Mouse (Mus musculus): ENCODE measurements at regions not wholly inside any gene's neighbourhood (a gene's known extent, or its start where the extent isn't known, plus 50 kb on each side); places are given as distances from the start of the nearest gene placed in this dataset.

DNA sequence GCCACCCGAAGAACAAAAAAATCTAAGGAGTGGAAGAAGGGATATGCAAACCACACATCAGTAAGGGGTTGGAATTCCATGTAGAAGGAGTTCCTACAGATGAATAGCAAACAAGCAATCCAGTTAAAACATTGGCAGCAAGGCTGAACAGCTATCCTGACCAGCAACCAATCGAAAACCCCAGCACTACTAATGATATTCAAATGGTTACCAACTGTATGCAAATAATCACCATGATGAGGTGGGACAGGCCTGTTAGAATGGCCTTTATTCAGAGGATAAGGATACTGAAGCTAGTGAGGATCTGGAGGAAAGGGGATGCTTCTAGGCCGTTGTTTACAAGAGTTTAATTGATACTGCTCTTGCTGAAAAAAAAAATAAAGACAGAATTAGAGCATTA, 166.0 kb upstream of the Grik3 start:
- TF ChIP-seq HCFC1 (IDR thresholded peaks at IDR 0.05; ENCODE audit: low read depth, low read length) (no peak), CTCF (IDR thresholded peaks at IDR 0.05 in 2 of 3, conservative IDR thresholded peaks at IDR 0.05 in 1 of 3; ENCODE audit: control insufficient read depth in 1 of 3, insufficient read depth in 1 of 3, low read depth in 2 of 3, low read length in 3 of 3, poor library complexity in 1 of 3, severe bottlenecking in 1 of 3) (no peak), USF1 (IDR thresholded peaks at IDR 0.05; ENCODE audit: low read depth, low read length) (no peak), MAFK (IDR thresholded peaks at IDR 0.05; ENCODE audit: borderline replicate concordance, low read depth, low read length) (no peak), MEF2A (IDR thresholded peaks at IDR 0.05; ENCODE audit: extremely low read depth, insufficient replicate concordance, low read depth, low read length, poor library complexity, severe bottlenecking) (no peak), NRF1 (IDR thresholded peaks at IDR 0.05; ENCODE audit: insufficient read depth, low read depth, low read length, poor library complexity, severe bottlenecking) (no peak), POLR2A (IDR thresholded peaks at IDR 0.05; ENCODE audit: control insufficient read depth in 1 of 2, insufficient read depth in 1 of 2, low read depth in 1 of 2, low read length in 2 of 2, poor library complexity in 1 of 2) (no peak), EP300 (IDR thresholded peaks at IDR 0.05; ENCODE audit: low read depth in 1 of 2, low read length in 2 of 2) (no peak), POLR2AphosphoS2 (IDR thresholded peaks at IDR 0.05; ENCODE audit: low read length) (no peak), ETS1 (IDR thresholded peaks at IDR 0.05; ENCODE audit: low read depth, low read length) (no peak), TBP (IDR thresholded peaks at IDR 0.05; ENCODE audit: low read depth, low read length) (no peak)
